Mouse (Mus musculus): Measurements from ENCODE around the gene Rrp1. TPM values are rescaled to one million over a fixed set of nuclear protein-coding genes. Genes with fewer than 3 reads are reported as not detected.

Rrp1 gene
- polyA plus RNA-seq (2014; fragmentation: Illumina TruSeq; extraction: RNeasy Lipid Tissue Mini Kit (QIAGEN cat#74804); ENCODE audit: insufficient read depth, low read depth, low replicate concordance) = 89.4 TPM

GRCm38 (mm10) chr10:78412319-78413151 is at the start of gene Rrp1:
Gene Rrp1, minus strand, starts transcription at chr10:78413043.

GRCm38 (mm10) chr10:78425181-78426041 is 12.6 kb upstream of the Rrp1 start, which contains the start of gene Cstb:
Gene Cstb, plus strand, starts transcription at chr10:78425669.

DNA sequence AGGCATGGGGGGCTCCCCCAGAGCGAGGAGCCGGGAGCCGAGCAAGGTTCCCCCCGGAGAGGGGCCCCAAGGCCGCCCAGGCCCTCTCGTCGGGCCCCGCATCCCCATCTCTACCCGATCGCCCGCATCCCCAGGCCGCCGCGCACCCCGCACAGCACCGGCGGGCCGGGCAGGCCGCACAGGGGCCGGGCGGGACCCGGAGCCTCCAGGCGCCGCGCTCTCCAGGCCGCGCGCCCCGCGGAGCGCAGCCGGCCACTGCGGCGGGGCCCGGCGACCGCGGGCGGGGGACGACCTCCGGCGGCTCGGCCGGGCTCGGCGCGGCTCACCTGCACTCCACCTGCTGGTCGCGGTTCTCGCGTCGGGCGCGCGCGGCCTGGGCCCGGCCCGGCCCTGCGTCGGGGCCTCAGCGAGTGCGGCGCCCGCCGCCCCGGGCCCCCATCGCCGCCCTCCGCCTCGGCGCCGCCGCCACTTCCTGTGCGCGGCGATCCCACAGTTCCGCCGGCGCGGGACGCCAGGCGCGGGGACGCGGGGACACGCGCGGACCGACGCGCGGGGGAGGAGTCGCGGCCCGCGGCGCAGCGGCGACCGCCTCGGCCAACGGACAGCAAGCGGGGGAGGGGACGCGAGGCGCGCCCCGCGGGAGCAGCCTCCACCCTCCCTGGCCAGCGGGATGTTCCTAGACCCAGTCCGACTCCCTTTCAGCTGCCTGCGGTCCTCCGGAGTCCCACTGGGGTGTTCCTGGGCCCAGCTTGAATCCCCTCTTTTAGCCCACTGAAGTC is 60.8 kb downstream of the Rrp1 start, which contains the start of gene Agpat3:
Agpat3 (minus strand) TSS at position 603 of the 779 bp plus-strand sequence.

Other genes with a start within 250 kb of the Rrp1 start
- 73.6 TPM for gene D10Jhu81e, start 243.3 kb downstream of the Rrp1 start, polyA plus RNA-seq (2014; fragmentation: Illumina TruSeq; extraction: RNeasy Lipid Tissue Mini Kit (QIAGEN cat#74804); ENCODE audit: insufficient read depth, low read depth, low replicate concordance)
- 6.2 TPM for gene Pwp2, start 227.9 kb downstream of the Rrp1 start, polyA plus RNA-seq (2014; fragmentation: Illumina TruSeq; extraction: RNeasy Lipid Tissue Mini Kit (QIAGEN cat#74804); ENCODE audit: insufficient read depth, low read depth, low replicate concordance)
- gene Trappc10, start 168.4 kb downstream of the Rrp1 start, polyA plus RNA-seq (2014; fragmentation: Illumina TruSeq; extraction: RNeasy Lipid Tissue Mini Kit (QIAGEN cat#74804); ENCODE audit: insufficient read depth, low read depth, low replicate concordance) = 13.2 TPM
- 59.9 TPM for gene Agpat3, start 60.6 kb downstream of the Rrp1 start, polyA plus RNA-seq (2014; fragmentation: Illumina TruSeq; extraction: RNeasy Lipid Tissue Mini Kit (QIAGEN cat#74804); ENCODE audit: insufficient read depth, low read depth, low replicate concordance)
- 190 TPM for gene Cstb, start 12.6 kb upstream of the Rrp1 start, polyA plus RNA-seq (2014; fragmentation: Illumina TruSeq; extraction: RNeasy Lipid Tissue Mini Kit (QIAGEN cat#74804); ENCODE audit: insufficient read depth, low read depth, low replicate concordance)
- 7.3 TPM for gene Pdxk, start 51.9 kb upstream of the Rrp1 start, polyA plus RNA-seq (2014; fragmentation: Illumina TruSeq; extraction: RNeasy Lipid Tissue Mini Kit (QIAGEN cat#74804); ENCODE audit: insufficient read depth, low read depth, low replicate concordance)
- not detected for gene Olfr1358, start 104.4 kb upstream of the Rrp1 start, polyA plus RNA-seq (2014; fragmentation: Illumina TruSeq; extraction: RNeasy Lipid Tissue Mini Kit (QIAGEN cat#74804); ENCODE audit: insufficient read depth, low read depth, low replicate concordance)
- gene Ilvbl, start 161.3 kb upstream of the Rrp1 start, polyA plus RNA-seq (2014; fragmentation: Illumina TruSeq; extraction: RNeasy Lipid Tissue Mini Kit (QIAGEN cat#74804); ENCODE audit: insufficient read depth, low read depth, low replicate concordance) = 19.7 TPM
- 24.7 TPM for gene Syde1, start 178.9 kb upstream of the Rrp1 start, polyA plus RNA-seq (2014; fragmentation: Illumina TruSeq; extraction: RNeasy Lipid Tissue Mini Kit (QIAGEN cat#74804); ENCODE audit: insufficient read depth, low read depth, low replicate concordance)
- gene Olfr1357, start 205.0 kb upstream of the Rrp1 start, polyA plus RNA-seq (2014; fragmentation: Illumina TruSeq; extraction: RNeasy Lipid Tissue Mini Kit (QIAGEN cat#74804); ENCODE audit: insufficient read depth, low read depth, low replicate concordance) = not detected